Mouse (Mus musculus) hindbrain, embryonic 15.5 days (tissue): Measurements from ENCODE around the gene 4930590J08Rik. TPM values are rescaled to one million over a fixed set of nuclear protein-coding genes. Genes with fewer than 3 reads are reported as not detected.

Source experiments
- ATAC-seq: fragments of 200-750 bp; cut with Nextera tagmentation; 2 replicates; pipeline ENCODE4 v1.8.0; 2017; ENCODE audit warnings: low read depth, moderate number of reproducible peaks, moderate TSS enrichment; ENCODE audit not compliant: low FRiP score
- H3K27ac ChIP-seq: fragments of 300-500 bp; sonication (generic); replicated peaks from 2 replicates; pipeline ENCODE4 v1.5.1; 2015; ENCODE audit warnings: mild to moderate bottlenecking, inconsistent platforms
- H3K27me3 ChIP-seq: fragments of 300-500 bp; sonication (generic); 2 replicates; pipeline ENCODE4 v1.6.1; 2015; ENCODE audit warnings: control low read depth, inconsistent platforms
- H3K36me3 ChIP-seq: fragments of 300-500 bp; sonication (generic); 2 replicates; pipeline ENCODE4 v1.6.1; 2015; ENCODE audit warnings: control low read depth, inconsistent platforms
- H3K4me1 ChIP-seq: fragments of 300-500 bp; sonication (generic); replicated peaks from 2 replicates; pipeline ENCODE4 v1.6.1; 2015; ENCODE audit warnings: control low read depth, inconsistent platforms
- H3K4me2 ChIP-seq: fragments of 300-500 bp; sonication (generic); 2 replicates; pipeline ENCODE4 v1.6.1; 2015; ENCODE audit warnings: moderate library complexity, mild to moderate bottlenecking, inconsistent platforms
- H3K4me3 ChIP-seq: fragments of 300-500 bp; sonication (generic); 2 replicates; pipeline ENCODE4 v1.5.1; 2015; ENCODE audit warnings: mild to moderate bottlenecking, inconsistent platforms
- H3K9ac ChIP-seq: fragments of 300-500 bp; sonication (generic); 2 replicates; pipeline ENCODE4 v1.6.1; 2015; ENCODE audit warnings: inconsistent platforms
- H3K9me3 ChIP-seq: fragments of 300-500 bp; sonication (generic); 2 replicates; pipeline ENCODE4 v1.6.1; 2016; ENCODE audit warnings: control low read depth, inconsistent platforms
- WGBS: fragments of 180-500 bp; shearing (Covaris S2); methylation state at CpG from one replicate; pipeline ENCODE4 v1.1.7; 2015; 5-methylcytosine and 5-hydroxymethylcytosine counted together
- polyA plus RNA-seq: library from polyadenylated mRNA; unstranded; fragments of >200 nt; fragmentation: Nextera tagmentation; extraction: Ambion mirVana; gene quantifications from 2 replicates; pipeline ENCODE4 v1.2.1, GENCODE M21; 2015

The 4930590J08Rik gene
- polyA plus RNA-seq, 1 experiment from 2014 or later: 1.2 TPM

DNA sequence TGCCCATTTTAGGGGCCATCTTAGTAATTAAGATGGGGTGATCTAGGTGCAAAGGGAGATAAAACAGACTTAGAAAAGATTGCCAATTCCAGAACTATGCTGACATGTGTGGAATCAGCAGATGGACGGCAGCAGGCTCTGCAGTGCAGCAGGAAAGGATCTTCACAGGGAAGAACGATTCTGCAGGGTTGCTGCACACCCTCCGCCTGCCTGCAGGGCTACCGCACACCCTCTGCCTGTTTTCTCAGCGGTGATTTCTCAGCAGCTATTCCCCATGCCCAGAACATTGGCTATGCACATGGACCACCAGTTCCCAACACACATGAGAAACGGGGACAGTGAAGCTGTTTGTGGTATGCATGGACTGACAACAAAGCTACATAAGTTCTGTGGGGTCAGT, 63.4 kb downstream of the 4930590J08Rik start:
- no peaks in the 10 kb centered on the region for H3K36me3 ChIP-seq

DNA sequence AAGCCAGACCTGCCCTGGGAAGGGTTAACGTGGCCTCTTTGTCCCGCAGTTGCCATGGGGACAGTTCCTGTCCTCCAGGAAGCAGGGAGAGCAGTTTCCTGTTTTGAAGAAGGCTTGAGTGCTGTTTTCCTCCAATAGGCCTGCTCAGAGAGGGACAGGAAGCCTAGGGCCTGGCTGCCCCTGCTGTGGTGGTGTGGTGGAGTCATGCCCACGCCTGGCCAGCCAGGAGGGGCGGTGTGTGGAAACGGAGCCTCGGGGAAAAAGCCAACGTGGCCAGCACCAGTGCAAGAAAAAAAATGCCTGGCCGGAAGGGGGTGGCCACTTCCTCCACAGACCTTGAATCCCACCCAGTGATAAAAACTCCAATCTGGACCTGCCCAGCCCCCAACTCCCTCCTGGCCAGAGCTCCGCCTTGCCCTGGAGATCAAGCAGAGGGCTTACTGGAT, 69.6 kb downstream of the 4930590J08Rik start:
- 49% methylated on average over 9 of the region's 9 CpGs for WGBS
- Histone ChIP-seq H3K27me3 (no peaks in the 10 kb centered on the region), H3K4me3 (no peak overlapping the region), H3K9ac (no peak overlapping the region), H3K4me2 (no peak overlapping the region), H3K9me3 (no peaks in the 10 kb centered on the region), H3K27ac (no peak overlapping the region), H3K4me1 (peaks cover 6% of the 10 kb centered on the region; the same call in 1 of the 2 replicates), H3K36me3 (no peaks in the 10 kb centered on the region)
- ATAC-seq: peak; percentile 76; the same call in 1 of the 2 replicates

More for the DNA sequence above, 63.4 kb downstream of the 4930590J08Rik start:
- Histone ChIP-seq H3K9ac (no peak overlapping the region), H3K4me3 (no peak overlapping the region), H3K27me3 (no peaks in the 10 kb centered on the region), H3K4me1 (peaks cover 7% of the 10 kb centered on the region; the same call in 1 of the 2 replicates), H3K9me3 (no peaks in the 10 kb centered on the region), H3K4me2 (no peak overlapping the region), H3K27ac (no peak overlapping the region)
- ATAC-seq: no peak
- WGBS: 47% methylated on average over 6 of the region's 6 CpGs

DNA sequence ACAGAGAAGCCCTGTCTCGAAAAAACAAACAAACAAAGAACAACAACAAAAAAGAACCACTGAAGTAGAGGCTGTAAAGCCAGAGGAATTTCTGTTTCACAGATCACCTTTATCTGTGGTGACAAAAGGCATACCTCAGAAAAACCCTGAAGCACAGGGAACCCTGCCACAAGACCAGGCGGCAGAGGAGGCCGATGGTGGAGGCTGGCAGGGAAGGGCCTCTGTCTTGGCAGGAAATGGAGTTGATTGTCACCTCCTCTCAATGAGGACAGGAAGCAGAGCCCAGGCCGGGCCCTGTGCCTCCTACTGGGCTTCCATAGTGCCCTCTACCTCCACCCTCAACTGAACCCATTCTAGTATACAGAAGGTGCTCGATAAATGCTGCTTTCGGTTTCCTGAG, 71.4 kb downstream of the 4930590J08Rik start:
- no peak for ATAC-seq

DNA sequence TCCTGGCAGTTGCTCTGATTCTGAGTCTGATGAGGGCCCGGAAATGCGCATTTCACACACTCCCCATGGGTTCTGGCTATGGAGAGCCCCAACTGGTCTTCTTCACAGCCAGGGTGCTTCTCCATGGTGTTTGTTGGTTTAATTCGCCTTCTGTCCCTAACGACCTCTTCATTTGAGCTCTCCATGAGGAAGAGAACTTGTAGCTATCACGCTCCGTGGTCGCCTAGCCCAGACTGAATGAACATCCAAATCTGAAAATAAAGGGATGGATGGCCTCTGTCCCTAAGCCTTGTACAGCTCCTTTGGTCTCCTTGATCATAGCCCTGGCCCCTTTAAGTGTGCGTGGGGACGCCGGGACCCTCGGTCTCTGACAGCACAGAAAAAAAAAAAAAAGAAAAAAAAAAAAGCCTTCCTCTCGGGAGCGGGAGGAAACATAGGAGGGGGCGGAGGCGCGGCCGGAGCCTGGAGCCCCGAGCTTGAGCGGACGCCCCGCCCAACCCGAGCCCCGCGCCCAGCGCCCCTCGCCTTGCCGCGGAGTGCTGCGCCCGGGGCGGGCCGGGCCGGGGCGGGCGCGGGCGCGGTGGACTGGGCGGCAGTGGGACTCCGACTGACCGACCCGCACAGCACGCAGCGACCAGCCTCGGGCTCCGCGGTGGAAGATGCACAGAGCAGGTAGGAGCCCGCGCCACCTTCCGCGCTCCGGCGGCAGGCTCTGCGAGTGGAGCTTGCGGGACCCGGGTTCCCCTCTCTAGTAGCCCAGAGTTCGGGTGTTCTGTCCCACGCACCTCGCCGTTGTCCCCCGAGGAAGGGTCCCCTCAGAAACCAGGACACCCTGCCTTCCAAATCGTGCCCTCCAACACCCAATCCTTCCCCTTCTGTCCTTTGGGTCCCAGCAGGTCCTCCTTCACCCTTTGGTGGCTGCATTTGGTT, 76.0 kb downstream of the 4930590J08Rik start, which contains the start of gene Fgd5:
Gene Fgd5 (plus strand): TSS at position 508 of the 930 bp plus-strand sequence.
- peak; percentile 54 for ATAC-seq
- 0 out of 2 replicates have a peak, but pooled peaks cover 9% of the 10 kb centered on the region for H3K27me3 ChIP-seq
- peaks cover 20% of the 10 kb centered on the region for H3K4me1 ChIP-seq
- peak within 1 kb of the TSS; percentile 61 for H3K9ac ChIP-seq
- peak within 1 kb of the TSS; percentile 50; the same call in 1 of the 2 replicates for H3K27ac ChIP-seq
- H3K36me3 ChIP-seq: no peaks in the 10 kb centered on the region
- no peaks in the 10 kb centered on the region for H3K9me3 ChIP-seq
- H3K4me3 ChIP-seq: peak within 1 kb of the TSS; percentile 63
- H3K4me2 ChIP-seq: peak within 1 kb of the TSS; percentile 96
- WGBS: 3% methylated on average over 44 of the region's 62 CpGs

More for the DNA sequence above, 71.4 kb downstream of the 4930590J08Rik start:
- no peaks in the 10 kb centered on the region for H3K36me3 ChIP-seq
- no peak overlapping the region for H3K4me2 ChIP-seq
- peaks cover 16% of the 10 kb centered on the region for H3K4me1 ChIP-seq
- H3K4me3 ChIP-seq: no peak overlapping the region
- 83% methylated on average over 6 of the region's 6 CpGs for WGBS
- 0 out of 2 replicates have a peak, but pooled peaks cover 5% of the 10 kb centered on the region for H3K27me3 ChIP-seq
- H3K9ac ChIP-seq: no peak overlapping the region
- no peaks in the 10 kb centered on the region for H3K9me3 ChIP-seq
- H3K27ac ChIP-seq: no peak overlapping the region

DNA sequence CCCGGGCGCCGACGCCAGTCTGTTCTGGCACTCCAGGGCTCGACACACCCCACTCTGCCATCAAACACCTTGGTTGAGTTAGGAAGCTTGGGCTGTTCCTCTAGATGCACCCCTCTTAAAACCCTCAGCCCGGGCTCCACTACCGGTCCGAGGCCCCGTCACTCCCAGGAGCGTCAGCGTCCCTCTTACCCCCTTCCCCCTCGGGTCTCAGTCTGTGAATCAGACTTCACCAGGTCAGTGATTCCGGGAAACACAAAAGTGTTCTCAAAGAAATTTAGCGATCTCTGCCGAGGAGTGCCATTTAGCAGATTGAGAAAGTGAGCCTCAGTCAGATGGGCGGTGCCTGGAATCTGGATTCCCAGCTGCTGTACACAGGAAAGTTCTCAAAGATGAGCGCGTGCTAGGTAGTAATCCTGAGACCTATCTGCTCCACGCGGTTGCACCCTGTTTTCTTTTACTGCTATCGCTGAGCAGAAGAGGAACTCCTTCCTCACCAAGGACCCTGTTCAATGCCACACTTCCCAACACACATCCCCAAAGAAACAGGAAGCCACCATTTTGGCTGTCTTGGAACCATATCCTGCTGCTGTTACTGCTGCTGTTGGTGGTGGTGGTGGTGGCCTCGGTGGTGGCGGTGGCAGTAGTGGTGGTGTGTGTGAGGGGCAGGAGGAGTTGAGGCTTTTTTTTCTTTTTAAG, 76.8 kb downstream of the 4930590J08Rik start:
- Histone ChIP-seq H3K9ac (peak overlapping the region; percentile 61), H3K36me3 (no peaks in the 10 kb centered on the region), H3K9me3 (no peaks in the 10 kb centered on the region), H3K4me3 (peak overlapping the region; percentile 63), H3K27me3 (0 out of 2 replicates have a peak, but pooled peaks cover 9% of the 10 kb centered on the region), H3K4me1 (peaks cover 20% of the 10 kb centered on the region), H3K27ac (peak overlapping the region; percentile 50; the same call in 1 of the 2 replicates), H3K4me2 (peak overlapping the region; percentile 96)
- WGBS: 12% methylated on average over 23 of the region's 23 CpGs
- ATAC-seq: no peak

DNA sequence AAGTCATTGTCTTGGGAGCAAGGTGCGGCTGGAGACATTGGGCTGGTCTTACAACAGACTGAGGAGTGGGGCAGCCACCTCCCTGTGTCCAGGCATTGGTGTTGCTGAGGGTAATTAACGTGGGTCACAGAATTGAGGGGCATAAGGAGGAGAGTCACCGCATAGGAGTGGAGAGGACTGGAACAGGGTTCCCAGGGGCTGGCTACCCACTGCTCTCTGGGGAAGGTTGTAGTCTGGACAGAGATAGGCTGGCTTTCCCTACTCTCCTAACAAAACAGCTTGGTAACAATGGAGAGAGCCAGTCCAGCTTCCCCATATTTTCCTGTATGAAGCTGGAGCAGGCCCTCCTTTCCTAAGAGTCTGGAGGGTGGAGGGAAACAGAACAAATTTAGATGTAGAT, 77.4 kb downstream of the 4930590J08Rik start:
- no peaks in the 10 kb centered on the region for H3K36me3 ChIP-seq
- H3K9ac ChIP-seq: no peak overlapping the region
- 0 out of 2 replicates have a peak, but pooled peaks cover 9% of the 10 kb centered on the region for H3K27me3 ChIP-seq
- no peaks in the 10 kb centered on the region for H3K9me3 ChIP-seq
- peak overlapping the region; percentile 63 for H3K4me3 ChIP-seq
- H3K27ac ChIP-seq: no peak overlapping the region
- peak overlapping the region; percentile 96 for H3K4me2 ChIP-seq
- H3K4me1 ChIP-seq: peaks cover 20% of the 10 kb centered on the region
- 60% methylated on average over 3 of the region's 3 CpGs for WGBS
- ATAC-seq: no peak

DNA sequence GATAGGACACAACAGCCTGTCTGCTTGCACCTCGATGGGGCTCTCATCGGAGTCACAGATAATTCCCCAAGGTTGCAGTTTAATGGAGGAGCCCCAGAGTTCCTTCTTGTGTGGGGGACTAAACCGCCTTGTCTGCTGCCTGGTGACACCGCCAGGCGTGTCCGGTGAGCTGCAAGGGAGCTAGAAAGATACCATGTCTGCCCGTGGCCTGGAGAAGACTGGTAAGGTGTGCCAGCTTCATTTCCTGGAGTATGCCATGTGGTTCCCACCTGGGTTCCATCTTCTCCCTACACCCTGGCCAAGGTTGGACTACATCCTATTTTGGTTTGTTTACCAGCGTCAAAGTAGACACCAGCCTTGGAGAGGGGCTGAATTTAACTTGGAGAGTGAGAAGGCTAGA, 87.5 kb downstream of the 4930590J08Rik start:
- H3K4me2 ChIP-seq: no peak overlapping the region
- no peak overlapping the region for H3K9ac ChIP-seq
- 92% methylated on average over 8 of the region's 8 CpGs for WGBS
- ATAC-seq: no peak
- H3K4me3 ChIP-seq: no peak overlapping the region
- no peaks in the 10 kb centered on the region for H3K9me3 ChIP-seq
- no peak overlapping the region for H3K27ac ChIP-seq
- H3K36me3 ChIP-seq: no peaks in the 10 kb centered on the region
- H3K27me3 ChIP-seq: no peaks in the 10 kb centered on the region
- H3K4me1 ChIP-seq: peaks cover under 1% of the 10 kb centered on the region

- Histone ChIP-seq H3K27me3 (no peaks in the 10 kb centered on the region), H3K36me3 (no peaks in the 10 kb centered on the region), H3K4me1 (peaks cover 14% of the 10 kb centered on the region), H3K27ac (no peak overlapping the region), H3K9me3 (no peaks in the 10 kb centered on the region), H3K9ac (no peak overlapping the region), H3K4me2 (no peak overlapping the region), H3K4me3 (no peak overlapping the region)
- ATAC-seq: no peak
- WGBS: 85% methylated on average over 2 of the region's 2 CpGs
Observed at GRCm38 (mm10) chr6:91992823-91993222, 90.2 kb downstream of the 4930590J08Rik start.

DNA sequence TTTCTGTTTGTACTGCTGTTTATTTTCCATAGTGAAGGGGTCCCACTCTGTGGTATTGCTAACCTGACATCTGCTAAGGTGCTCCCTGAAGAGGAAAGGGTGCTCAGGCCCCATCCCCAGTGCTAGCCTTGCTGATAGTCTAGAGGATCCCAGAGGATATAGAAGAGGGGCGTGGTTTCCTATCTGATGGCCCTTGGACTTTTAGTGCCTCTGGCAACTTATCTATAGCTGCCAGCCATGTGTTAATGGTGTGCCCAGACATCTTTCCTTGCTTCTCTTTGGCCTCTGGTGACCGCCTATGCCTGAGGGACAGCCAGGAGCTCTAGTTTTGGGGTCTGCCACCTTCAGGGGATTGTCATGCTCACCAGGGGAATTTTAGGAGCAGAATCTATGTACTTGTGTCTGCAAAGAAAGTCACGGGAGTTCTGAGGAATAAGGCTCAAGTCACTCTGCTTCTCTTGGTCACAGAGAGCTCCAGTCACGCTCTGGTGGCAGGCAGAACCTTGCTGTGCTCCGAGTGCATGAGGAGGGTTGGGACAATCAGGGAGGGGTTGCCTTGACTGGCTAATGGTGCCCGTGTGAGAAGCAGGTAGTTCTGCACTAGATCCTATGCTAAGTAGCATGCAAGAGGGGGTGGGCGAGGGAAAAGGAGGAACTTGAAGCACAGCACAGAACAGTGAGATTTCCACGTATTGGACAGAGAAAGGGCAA, 91.3 kb downstream of the 4930590J08Rik start:
- H3K27me3 ChIP-seq: no peaks in the 10 kb centered on the region
- 71% methylated on average over 8 of the region's 8 CpGs for WGBS
- no peak overlapping the region for H3K4me2 ChIP-seq
- H3K36me3 ChIP-seq: no peaks in the 10 kb centered on the region
- no peak overlapping the region for H3K27ac ChIP-seq
- H3K4me3 ChIP-seq: no peak overlapping the region
- peaks cover 14% of the 10 kb centered on the region for H3K4me1 ChIP-seq
- no peak overlapping the region for H3K9ac ChIP-seq
- no peaks in the 10 kb centered on the region for H3K9me3 ChIP-seq
- ATAC-seq: no peak

- H3K4me1 ChIP-seq: peaks cover 14% of the 10 kb centered on the region
- peak overlapping the region; percentile 43 for H3K4me2 ChIP-seq
- H3K27me3 ChIP-seq: no peaks in the 10 kb centered on the region
- H3K9ac ChIP-seq: 0 out of 2 replicates have a peak overlapping the region, but pooled peaks have one; percentile 13
- H3K27ac ChIP-seq: peak overlapping the region; percentile 80
- H3K4me3 ChIP-seq: peak overlapping the region; percentile 13; the same call in 1 of the 2 replicates
- H3K36me3 ChIP-seq: no peaks in the 10 kb centered on the region
- no peak for ATAC-seq
- H3K9me3 ChIP-seq: no peaks in the 10 kb centered on the region
- WGBS: 25% methylated on average over 8 of the region's 8 CpGs
Observed at GRCm38 (mm10) chr6:91996072-91996471, 93.5 kb downstream of the 4930590J08Rik start.
